Mouse (Mus musculus) MEL (cell line): ENCODE data around the gene Zc3hav1. TPM values are rescaled to one million over a fixed set of nuclear protein-coding genes. Genes with fewer than 3 reads are reported as not detected.

ENCODE experiments used
- DNase-seq: peaks from one replicate; pipeline ENCODE4 v3.0.0; 2011; ENCODE audit warnings: low read depth, low spot score
- H3K27ac ChIP-seq: 2 replicates; pipeline ENCODE4 v1.5.1; 2012; ENCODE audit warnings: low read depth, mild to moderate bottlenecking, control low read depth, low read length, moderate library complexity; ENCODE audit not compliant: control insufficient read depth
- H3K27me3 ChIP-seq, 2 experiments: fragments of 150-350 bp in 1 of 2; sonication (generic) in 1 of 2; 2 replicates each; pipeline ENCODE4 v1.6.1; 2012; ENCODE audit warnings: low read length in 2 of 2, mild to moderate bottlenecking in 2 of 2, improper control_type of control experiment in 1 of 2, moderate library complexity in 1 of 2; ENCODE audit not compliant: insufficient read depth in 2 of 2, control insufficient read depth in 1 of 2
- H3K36me3 ChIP-seq, 2 experiments: 2 replicates each; pipeline ENCODE4 v1.6.1; 2012 to 2014; ENCODE audit warnings: low read length in 2 of 2, improper control_type of control experiment in 1 of 2, inconsistent platforms in 1 of 2, mild to moderate bottlenecking in 1 of 2; ENCODE audit not compliant: insufficient read depth in 2 of 2, control insufficient read depth in 1 of 2
- H3K4me1 ChIP-seq, 2 experiments: fragments of 150-350 bp in 1 of 2; sonication (generic) in 1 of 2; 2 replicates each; pipeline ENCODE4 v1.6.1; 2012; ENCODE audit warnings: low read length in 2 of 2, improper control_type of control experiment in 1 of 2, mild to moderate bottlenecking in 1 of 2; ENCODE audit not compliant: insufficient read depth in 2 of 2, control insufficient read depth in 1 of 2
- H3K4me3 ChIP-seq, 2 experiments: fragments of 150-350 bp in 1 of 2; sonication (generic) in 1 of 2; 2 replicates each; pipeline ENCODE4 v1.5.1; 2012; ENCODE audit warnings: low read depth in 2 of 2, low read length in 2 of 2, mild to moderate bottlenecking in 2 of 2, moderate library complexity in 2 of 2, control low read depth in 1 of 2, improper control_type of control experiment in 1 of 2; ENCODE audit not compliant: control insufficient read depth in 1 of 2, insufficient read depth in 1 of 2
- H3K79me2 ChIP-seq: 2 replicates; pipeline ENCODE4 v1.6.1; 2012; ENCODE audit warnings: mild to moderate bottlenecking, low read length, moderate library complexity; ENCODE audit not compliant: control insufficient read depth, poor library complexity, insufficient read depth
- H3K9ac ChIP-seq: 2 replicates; pipeline ENCODE4 v1.6.1; 2012; ENCODE audit warnings: low read depth, mild to moderate bottlenecking, control low read depth, low read length, moderate library complexity; ENCODE audit not compliant: control insufficient read depth, poor library complexity, severe bottlenecking
- H3K9me3 ChIP-seq: fragments of 150-350 bp; sonication (generic); replicated peaks from 2 replicates; pipeline ENCODE4 v1.6.1; 2012; ENCODE audit warnings: mild to moderate bottlenecking, low read length, improper control_type of control experiment, moderate library complexity; ENCODE audit not compliant: insufficient read depth
- CHD2 ChIP-seq: IDR thresholded peaks from 2 replicates; pipeline ENCODE4 v1.6.1; 2011; ENCODE audit warnings: low read length, improper control_type of control experiment
- CTCF ChIP-seq, 3 experiments: IDR thresholded peaks in 2 of 3; conservative IDR thresholded peaks in 1 of 3; 2 replicates each; pipeline ENCODE4 v1.5.1; 2011 to 2012; ENCODE audit warnings: low read length in 3 of 3, low read depth in 2 of 3, mild to moderate bottlenecking in 2 of 3, improper control_type of control experiment in 1 of 3, inconsistent platforms in 1 of 3, mixed read lengths in 1 of 3, moderate library complexity in 1 of 3; ENCODE audit not compliant: control insufficient read depth in 1 of 3, insufficient read depth in 1 of 3, poor library complexity in 1 of 3, severe bottlenecking in 1 of 3
- E2F4 ChIP-seq: IDR thresholded peaks from 2 replicates; pipeline ENCODE4 v1.6.1; 2011; ENCODE audit warnings: low read depth, low read length, improper control_type of control experiment, borderline replicate concordance
- ELF1 ChIP-seq: IDR thresholded peaks from 2 replicates; pipeline ENCODE4 v1.6.1; 2014; ENCODE audit warnings: low read depth, mild to moderate bottlenecking, inconsistent platforms, low read length, improper control_type of control experiment, moderate library complexity
- ETS1 ChIP-seq: IDR thresholded peaks from 2 replicates; pipeline ENCODE4 v1.6.1; 2012; ENCODE audit warnings: low read depth, mild to moderate bottlenecking, inconsistent platforms, low read length, improper control_type of control experiment, moderate library complexity
- GATA1 ChIP-seq: IDR thresholded peaks from 2 replicates; pipeline ENCODE4 v1.6.1; 2011; ENCODE audit warnings: low read depth, low read length, improper control_type of control experiment
- HCFC1 ChIP-seq: IDR thresholded peaks from 2 replicates; pipeline ENCODE4 v1.6.1; 2012; ENCODE audit warnings: low read depth, mild to moderate bottlenecking, inconsistent platforms, low read length, improper control_type of control experiment, moderate library complexity
- JUND ChIP-seq: IDR thresholded peaks from 2 replicates; pipeline ENCODE4 v1.6.1; 2011; ENCODE audit warnings: low read depth, mild to moderate bottlenecking, improper control_type of control experiment, low read length
- MAX ChIP-seq: IDR thresholded peaks from 2 replicates; pipeline ENCODE4 v1.6.1; 2011; ENCODE audit warnings: low read length, improper control_type of control experiment
- MEF2A ChIP-seq: IDR thresholded peaks from 2 replicates; pipeline ENCODE4 v1.6.1; 2014; ENCODE audit warnings: low read depth, mild to moderate bottlenecking, inconsistent platforms, low read length, improper control_type of control experiment; ENCODE audit not compliant: poor library complexity, insufficient replicate concordance, severe bottlenecking; ENCODE audit errors: extremely low read depth
- MXI1 ChIP-seq: IDR thresholded peaks from 2 replicates; pipeline ENCODE4 v1.6.1; 2011; ENCODE audit warnings: mild to moderate bottlenecking, low read depth, low read length, improper control_type of control experiment
- MYB ChIP-seq: IDR thresholded peaks from 2 replicates; pipeline ENCODE4 v1.6.1; 2011; ENCODE audit warnings: mild to moderate bottlenecking, low read depth, low read length, improper control_type of control experiment
- MYC ChIP-seq: IDR thresholded peaks from 2 replicates; pipeline ENCODE4 v1.6.1; 2011; ENCODE audit warnings: low read depth, mild to moderate bottlenecking, low read length, improper control_type of control experiment, moderate library complexity
- POLR2A ChIP-seq, 2 experiments: IDR thresholded peaks; 2 replicates each; pipeline ENCODE4 v1.6.1; 2011 to 2012; ENCODE audit warnings: low read length in 2 of 2, mild to moderate bottlenecking in 2 of 2, control low read depth in 1 of 2, improper control_type of control experiment in 1 of 2, low read depth in 1 of 2, moderate library complexity in 1 of 2; ENCODE audit not compliant: control insufficient read depth in 1 of 2, insufficient read depth in 1 of 2, poor library complexity in 1 of 2
- RCOR1 ChIP-seq: IDR thresholded peaks from 2 replicates; pipeline ENCODE4 v1.6.1; 2012; ENCODE audit warnings: low read depth, mild to moderate bottlenecking, inconsistent platforms, low read length, improper control_type of control experiment
- SIN3A ChIP-seq: IDR thresholded peaks from 2 replicates; pipeline ENCODE4 v1.6.1; 2012; ENCODE audit warnings: low read length, improper control_type of control experiment, inconsistent platforms
- TAL1 ChIP-seq: IDR thresholded peaks from 2 replicates; pipeline ENCODE4 v1.6.1; 2012; ENCODE audit warnings: mild to moderate bottlenecking, inconsistent platforms, low read length, moderate library complexity, mixed read lengths
- TBP ChIP-seq: IDR thresholded peaks from 2 replicates; pipeline ENCODE4 v1.8.0; 2011; ENCODE audit warnings: low read depth, low read length, improper control_type of control experiment
- TCF12 ChIP-seq: IDR thresholded peaks from 2 replicates; pipeline ENCODE4 v1.6.1; 2014; ENCODE audit warnings: low read depth, mild to moderate bottlenecking, inconsistent platforms, low read length, improper control_type of control experiment, moderate library complexity
- USF1 ChIP-seq: IDR thresholded peaks from 2 replicates; pipeline ENCODE4 v1.6.1; 2014; ENCODE audit warnings: low read depth, mild to moderate bottlenecking, inconsistent platforms, low read length, improper control_type of control experiment, moderate library complexity
- USF2 ChIP-seq, 2 experiments: IDR thresholded peaks; 2 replicates each; pipeline ENCODE4 v1.6.1; 2011 to 2012; ENCODE audit warnings: improper control_type of control experiment in 2 of 2, low read length in 2 of 2, borderline replicate concordance in 1 of 2, inconsistent platforms in 1 of 2, low read depth in 1 of 2, mild to moderate bottlenecking in 1 of 2; ENCODE audit not compliant: insufficient read depth in 1 of 2
- polyA plus RNA-seq, 2 experiments: library from polyadenylated mRNA; stranded (reverse) in 1 of 2; unstranded in 1 of 2; fragments of >175 nt in 1 of 2; fragments of >200 nt in 1 of 2; gene quantifications; 2 replicates each; pipeline versions ENCODE4 v1.2.1 to v1.2.4; 2012; ENCODE audit warnings: low replicate concordance in 2 of 2, low read depth in 1 of 2; ENCODE audit not compliant: insufficient read length in 2 of 2, insufficient read depth in 1 of 2, missing spikeins in 1 of 2
- total RNA-seq: library from RNA; depleted of rRNA; stranded (reverse); fragments of 300-350 nt; gene quantifications from 2 replicates; pipeline ENCODE4 v1.2.3, GENCODE M21; 2012

The Zc3hav1 gene
- total and polyA plus RNA-seq, 3 experiments: 66.6 to 71.0 (median 68.3) TPM

- Histone ChIP-seq H3K9ac (peak overlapping the region; percentile 49), H3K9me3 (no peaks in the 10 kb centered on the region), H3K79me2 (peaks cover 76% of the 10 kb centered on the region), H3K4me3 (peak overlapping the region in 1 of 2 experiments; percentile 40; a peak in 1 of 4 replicates), H3K27me3 (no peaks in the 10 kb centered on the region), H3K4me1 (peaks cover 37 to 66% of the 10 kb centered on the region in 2 experiments), H3K36me3 (peaks cover 18 to 69% of the 10 kb centered on the region in 2 experiments; a peak in 3 of 4 replicates), H3K27ac (peak overlapping the region; percentile 59)
- peak; percentile 88 for DNase-seq
- TF ChIP-seq MXI1 (peak; percentile 47; the same call in 1 of the 2 replicates), USF1 (no peak), USF2 (IDR thresholded peaks at IDR 0.05; ENCODE audit: borderline replicate concordance in 1 of 2, insufficient read depth in 1 of 2, low read depth in 1 of 2, low read length in 2 of 2) (no peak), TBP (peak; percentile 63; the same call in 1 of the 2 replicates), MYB (no peak), MAX (no peak), SIN3A (peak; percentile 55; the same call in 1 of the 2 replicates), MEF2A (no peak), POLR2A (IDR thresholded peaks at IDR 0.05; ENCODE audit: control insufficient read depth in 1 of 2, insufficient read depth in 1 of 2, low read depth in 1 of 2, low read length in 2 of 2, poor library complexity in 1 of 2) (no peak; a peak in 2 of 4 replicates), HCFC1 (0 out of 2 replicates have a peak, but pooled peaks have one; percentile 22), ETS1 (peak; percentile 65), RCOR1 (no peak), GATA1 (peak; percentile 61), TAL1 (0 out of 2 replicates have a peak, but pooled peaks have one; percentile 11), ELF1 (peak; percentile 48; the same call in 1 of the 2 replicates), MYC (no peak), E2F4 (no peak), CHD2 (no peak), JUND (no peak), CTCF (IDR thresholded peaks at IDR 0.05 in 2 of 3, conservative IDR thresholded peaks at IDR 0.05 in 1 of 3; ENCODE audit: control insufficient read depth in 1 of 3, insufficient read depth in 1 of 3, low read depth in 2 of 3, low read length in 3 of 3, poor library complexity in 1 of 3, severe bottlenecking in 1 of 3) (no peak), TCF12 (peak; percentile 15; the same call in 1 of the 2 replicates)
- TF ChIP-seq, all 39 proteins: peak for 9
Measured at GRCm38 (mm10) chr6:38345796-38346195, 8.6 kb downstream of the Zc3hav1 start.
